Mouse (Mus musculus) midbrain, embryonic 13.5 days (tissue): ENCODE measurements at regions not wholly inside any gene's neighbourhood (a gene's known extent, or its start where the extent isn't known, plus 50 kb on each side); places are given as distances from the start of the nearest gene placed in this dataset.

Experiments used
- ATAC-seq: fragments of 200-750 bp; cut with Nextera tagmentation; 2 replicates; pipeline ENCODE4 v1.8.0; 2017; ENCODE audit warnings: mild to moderate bottlenecking, moderate TSS enrichment, moderate library complexity
- H3K27ac ChIP-seq: fragments of 300-500 bp; sonication (generic); 2 replicates; pipeline ENCODE4 v1.5.1; 2015; ENCODE audit warnings: inconsistent platforms, mild to moderate bottlenecking, moderate library complexity
- H3K27me3 ChIP-seq: fragments of 300-500 bp; sonication (generic); 2 replicates; pipeline ENCODE4 v1.6.1; 2015; ENCODE audit warnings: mild to moderate bottlenecking, inconsistent platforms
- H3K36me3 ChIP-seq: fragments of 300-500 bp; sonication (generic); 2 replicates; pipeline ENCODE4 v1.6.1; 2015; ENCODE audit warnings: mild to moderate bottlenecking, inconsistent platforms
- H3K4me1 ChIP-seq: fragments of 300-500 bp; sonication (generic); replicated peaks from 2 replicates; pipeline ENCODE4 v1.6.1; 2015; ENCODE audit warnings: inconsistent platforms
- H3K4me2 ChIP-seq: fragments of 300-500 bp; sonication (generic); replicated peaks from 2 replicates; pipeline ENCODE4 v1.6.1; 2015; ENCODE audit warnings: moderate library complexity, mild to moderate bottlenecking, inconsistent platforms
- H3K4me3 ChIP-seq: fragments of 300-500 bp; sonication (generic); replicated peaks from 2 replicates; pipeline ENCODE4 v1.5.1; 2015; ENCODE audit warnings: mild to moderate bottlenecking, inconsistent platforms
- H3K9ac ChIP-seq: fragments of 300-500 bp; sonication (generic); replicated peaks from 2 replicates; pipeline ENCODE4 v1.6.1; 2015; ENCODE audit warnings: mild to moderate bottlenecking, inconsistent platforms
- H3K9me3 ChIP-seq: fragments of 300-500 bp; sonication (generic); 2 replicates; pipeline ENCODE4 v1.6.1; 2016; ENCODE audit warnings: mild to moderate bottlenecking, inconsistent platforms
- WGBS: fragments of 180-500 bp; shearing (Covaris S2); methylation state at CpG from one replicate; pipeline ENCODE4 v1.1.7; 2015; 5-methylcytosine and 5-hydroxymethylcytosine counted together

- ATAC-seq: peak; percentile 65
- WGBS: 19% methylated on average over 2 of the region's 2 CpGs
- no peak overlapping the region for H3K4me2 ChIP-seq
Observed at GRCm38 (mm10) chr15:47386881-47387399, 6497.8 kb upstream of the Gm7489 start.

More at GRCm38 (mm10) chr15:47386881-47387399, 6497.8 kb upstream of the Gm7489 start:
- Histone ChIP-seq H3K27me3 (no peaks in the 10 kb centered on the region), H3K4me3 (no peak overlapping the region), H3K9ac (no peak overlapping the region), H3K36me3 (no peaks in the 10 kb centered on the region), H3K9me3 (no peaks in the 10 kb centered on the region), H3K4me1 (no peaks in the 10 kb centered on the region), H3K27ac (no peak overlapping the region)
